Mouse (Mus musculus): ENCODE measurements around the gene Il17ra.

- TF ChIP-seq CTCF (conservative IDR thresholded peaks at IDR 0.05; ENCODE audit: low read length) (no peak), POU5F1 (IDR thresholded peaks at IDR 0.05; ENCODE audit: borderline replicate concordance, low read length) (no peak)
Measured at GRCm38 (mm10) chr6:120482021-120482420, 19.0 kb downstream of the Il17ra start.
